Mouse (Mus musculus) CH12.LX (cell line): ENCODE results near the gene Snhg11. TPM values are rescaled to one million over a fixed set of nuclear protein-coding genes. Genes with fewer than 3 reads are reported as not detected.
A peak's percentile ranks its signal among the peaks of the same experiment; 100 is the strongest.

Experiments used
- DNase-seq: peaks from one replicate; pipeline ENCODE4 v3.0.0-alpha.2; 2013; ENCODE audit errors: extremely low read depth
- H3K27ac ChIP-seq: 2 replicates; pipeline ENCODE4 v1.5.1; 2012; ENCODE audit warnings: low read depth, mild to moderate bottlenecking, control low read depth, moderate library complexity; ENCODE audit not compliant: insufficient read depth
- H3K27me3 ChIP-seq: replicated peaks from 2 replicates; pipeline ENCODE3; 2012; ENCODE audit warnings: inconsistent platforms
- H3K36me3 ChIP-seq, 2 experiments: replicated peaks in 1 of 2; 2 replicates each; pipeline versions ENCODE3 to v1.6.1; 2012; ENCODE audit warnings: inconsistent platforms in 1 of 2, low read length in 1 of 2, mild to moderate bottlenecking in 1 of 2, mixed read lengths in 1 of 2, moderate library complexity in 1 of 2; ENCODE audit not compliant: control insufficient read depth in 1 of 2, insufficient read depth in 1 of 2
- H3K4me1 ChIP-seq, 2 experiments: 2 replicates each; pipeline ENCODE4 v1.6.1; 2012; ENCODE audit warnings: inconsistent platforms in 1 of 2, moderate library complexity in 1 of 2; ENCODE audit not compliant: insufficient read depth in 2 of 2, control insufficient read depth in 1 of 2
- H3K4me2 ChIP-seq: 2 replicates; pipeline ENCODE4 v1.6.1; 2012; ENCODE audit warnings: low read depth, mild to moderate bottlenecking, control low read depth; ENCODE audit not compliant: poor library complexity, insufficient read depth, severe bottlenecking
- H3K4me3 ChIP-seq, 3 experiments: fragments of 150-350 bp in 1 of 3; sonication (generic) in 1 of 3; replicated peaks in 1 of 3; 2 replicates each; pipeline versions ENCODE3 to v1.5.1; 2011 to 2012; ENCODE audit warnings: low read depth in 2 of 3, low read length in 2 of 3, mild to moderate bottlenecking in 2 of 3, moderate library complexity in 2 of 3, control low read depth in 1 of 3, improper control_type of control experiment in 1 of 3, inconsistent platforms in 1 of 3, mixed read lengths in 1 of 3; ENCODE audit not compliant: poor library complexity in 1 of 3
- H3K79me2 ChIP-seq: replicated peaks from 2 replicates; pipeline ENCODE4 v1.6.1; 2012; ENCODE audit warnings: mild to moderate bottlenecking, moderate library complexity; ENCODE audit not compliant: control insufficient read depth, poor library complexity, insufficient read depth, severe bottlenecking; ENCODE audit errors: extremely low read depth
- H3K9ac ChIP-seq: 2 replicates; pipeline ENCODE4 v1.6.1; 2012; ENCODE audit warnings: low read depth, mild to moderate bottlenecking, control low read depth, moderate library complexity; ENCODE audit not compliant: insufficient read depth
- H3K9me3 ChIP-seq: replicated peaks from 2 replicates; pipeline ENCODE3; 2012; ENCODE audit warnings: low read length, inconsistent platforms, mixed read lengths
- BHLHE40 ChIP-seq: IDR thresholded peaks from 2 replicates; pipeline ENCODE4 v1.6.1; 2011; ENCODE audit warnings: mild to moderate bottlenecking, low read depth, low read length, improper control_type of control experiment
- CHD1 ChIP-seq: IDR thresholded peaks from 2 replicates; pipeline ENCODE4 v1.6.1; 2012; ENCODE audit warnings: low read depth, low read length, improper control_type of control experiment, inconsistent platforms
- CTCF ChIP-seq, 2 experiments: IDR thresholded peaks in 1 of 2; conservative IDR thresholded peaks in 1 of 2; 2 replicates each; pipeline ENCODE4 v1.5.1; 2011 to 2012; ENCODE audit warnings: low read depth in 2 of 2, low read length in 2 of 2, improper control_type of control experiment in 1 of 2, inconsistent platforms in 1 of 2, mild to moderate bottlenecking in 1 of 2, moderate library complexity in 1 of 2
- E2F4 ChIP-seq: IDR thresholded peaks from 2 replicates; pipeline ENCODE4 v1.6.1; 2011; ENCODE audit warnings: low read depth, low read length, improper control_type of control experiment; ENCODE audit not compliant: insufficient replicate concordance
- ELF1 ChIP-seq: IDR thresholded peaks from 2 replicates; pipeline ENCODE4 v1.6.1; 2014; ENCODE audit warnings: low read depth, mild to moderate bottlenecking, inconsistent platforms, low read length, improper control_type of control experiment
- EP300 ChIP-seq: IDR thresholded peaks from 2 replicates; pipeline ENCODE4 v1.6.1; 2011; ENCODE audit warnings: low read length, improper control_type of control experiment
- ETS1 ChIP-seq: conservative IDR thresholded peaks from 2 replicates; pipeline ENCODE4 v1.6.1; 2012; ENCODE audit warnings: low read depth, mild to moderate bottlenecking, inconsistent platforms, low read length, improper control_type of control experiment, moderate library complexity
- GABPA ChIP-seq: IDR thresholded peaks from 2 replicates; pipeline ENCODE4 v1.6.1; 2012; ENCODE audit warnings: low read depth, low read length, improper control_type of control experiment, inconsistent platforms; ENCODE audit not compliant: insufficient replicate concordance
- HCFC1 ChIP-seq: IDR thresholded peaks from 2 replicates; pipeline ENCODE4 v1.6.1; 2012; ENCODE audit warnings: low read depth, mild to moderate bottlenecking, inconsistent platforms, low read length, improper control_type of control experiment
- JUND ChIP-seq: conservative IDR thresholded peaks from 2 replicates; pipeline ENCODE4 v1.6.1; 2011; ENCODE audit warnings: low read depth, low read length, improper control_type of control experiment
- KAT2A ChIP-seq: IDR thresholded peaks from 2 replicates; pipeline ENCODE4 v1.6.1; 2012; ENCODE audit warnings: low read length, improper control_type of control experiment, inconsistent platforms; ENCODE audit not compliant: insufficient replicate concordance
- MAFK ChIP-seq: IDR thresholded peaks from 2 replicates; pipeline ENCODE4 v1.6.1; 2011; ENCODE audit warnings: low read length, improper control_type of control experiment; ENCODE audit not compliant: insufficient replicate concordance
- MAX ChIP-seq: IDR thresholded peaks from 2 replicates; pipeline ENCODE4 v1.6.1; 2011; ENCODE audit warnings: low read length, improper control_type of control experiment
- MAZ ChIP-seq: IDR thresholded peaks from 2 replicates; pipeline ENCODE4 v1.6.1; 2012; ENCODE audit warnings: low read depth, mild to moderate bottlenecking, inconsistent platforms, low read length, improper control_type of control experiment, moderate library complexity
- MEF2A ChIP-seq: IDR thresholded peaks from 2 replicates; pipeline ENCODE4 v1.6.1; 2014; ENCODE audit warnings: low read depth, mild to moderate bottlenecking, inconsistent platforms, low read length, improper control_type of control experiment, borderline replicate concordance
- MXI1 ChIP-seq: IDR thresholded peaks from 2 replicates; pipeline ENCODE4 v1.6.1; 2011; ENCODE audit warnings: mild to moderate bottlenecking, low read depth, low read length, improper control_type of control experiment
- MYC ChIP-seq: IDR thresholded peaks from 2 replicates; pipeline ENCODE4 v1.6.1; 2011; ENCODE audit warnings: low read depth, mild to moderate bottlenecking, improper control_type of control experiment, low read length
- NELFE ChIP-seq: IDR thresholded peaks from 2 replicates; pipeline ENCODE4 v1.6.1; 2011; ENCODE audit warnings: low read depth, low read length, improper control_type of control experiment
- NRF1 ChIP-seq: IDR thresholded peaks from 2 replicates; pipeline ENCODE4 v1.6.1; 2014; ENCODE audit warnings: low read depth, mild to moderate bottlenecking, inconsistent platforms, low read length, improper control_type of control experiment, moderate library complexity
- PAX5 ChIP-seq: IDR thresholded peaks from 2 replicates; pipeline ENCODE4 v1.6.1; 2012; ENCODE audit warnings: low read length, inconsistent platforms, mixed read lengths
- POLR2A ChIP-seq: IDR thresholded peaks from 2 replicates; pipeline ENCODE4 v1.6.1; 2011; ENCODE audit warnings: low read depth, mild to moderate bottlenecking, improper control_type of control experiment, low read length
- POLR2AphosphoS2 ChIP-seq: IDR thresholded peaks from 2 replicates; pipeline ENCODE4 v1.6.1; 2011; ENCODE audit warnings: low read depth, low read length, improper control_type of control experiment
- RAD21 ChIP-seq: IDR thresholded peaks from 2 replicates; pipeline ENCODE4 v1.6.1; 2011; ENCODE audit warnings: low read depth, mild to moderate bottlenecking, low read length, improper control_type of control experiment, moderate library complexity
- RCOR1 ChIP-seq: conservative IDR thresholded peaks from 2 replicates; pipeline ENCODE4 v1.6.1; 2012; ENCODE audit warnings: low read depth, mild to moderate bottlenecking, inconsistent platforms, low read length, improper control_type of control experiment
- SIN3A ChIP-seq: IDR thresholded peaks from 2 replicates; pipeline ENCODE4 v1.6.1; 2012; ENCODE audit warnings: low read length, improper control_type of control experiment, inconsistent platforms
- SMC3 ChIP-seq: IDR thresholded peaks from 2 replicates; pipeline ENCODE4 v1.6.1; 2011; ENCODE audit warnings: low read depth, low read length, improper control_type of control experiment
- TBP ChIP-seq: conservative IDR thresholded peaks from 2 replicates; pipeline ENCODE4 v1.6.1; 2011; ENCODE audit warnings: low read depth, low read length, improper control_type of control experiment
- TCF12 ChIP-seq: IDR thresholded peaks from 2 replicates; pipeline ENCODE4 v1.6.1; 2014; ENCODE audit warnings: low read depth, mild to moderate bottlenecking, inconsistent platforms, low read length, improper control_type of control experiment
- UBTF ChIP-seq: IDR thresholded peaks from 2 replicates; pipeline ENCODE4 v1.6.1; 2012; ENCODE audit warnings: low read depth, mild to moderate bottlenecking, inconsistent platforms, low read length, improper control_type of control experiment, moderate library complexity
- ZKSCAN1 ChIP-seq: IDR thresholded peaks from 2 replicates; pipeline ENCODE4 v1.6.1; 2012; ENCODE audit warnings: low read depth, inconsistent platforms, low read length, improper control_type of control experiment, borderline replicate concordance
- ZMIZ1 ChIP-seq: IDR thresholded peaks from 2 replicates; pipeline ENCODE4 v1.6.1; 2012; ENCODE audit warnings: low read depth, mild to moderate bottlenecking, inconsistent platforms, low read length, improper control_type of control experiment
- ZNF384 ChIP-seq: IDR thresholded peaks from 2 replicates; pipeline ENCODE4 v1.6.1; 2012; ENCODE audit warnings: low read depth, low read length, improper control_type of control experiment, inconsistent platforms
- dilution Hi-C: fragments of 300-500 bp; cut with MboI; formaldehyde crosslinking; loops from 2 replicates; pipeline ENCODE4 v1.14.3; 2020; ENCODE audit warnings: low sequenced_read_pairs; ENCODE audit not compliant: extremely low pct_unique_long_range_greater_than_20kb, extremely low pct_ligation_motif_present
- in situ Hi-C: fragments of 300-500 bp; cut with MboI; formaldehyde crosslinking; loops from 3 replicates; pipeline ENCODE4 v1.14.3; 2019; ENCODE audit warnings: low sequenced_read_pairs, low pct_ligation_motif_present, low pct_unique_long_range_greater_than_20kb, mixed read lengths
- polyA plus RNA-seq: library from polyadenylated mRNA; unstranded; fragments of >175 nt; gene quantifications from 2 replicates; pipeline ENCODE4 v1.2.1, GENCODE M21; 2012; ENCODE audit warnings: low read depth; ENCODE audit not compliant: insufficient read length
- total RNA-seq, 2 experiments: library from RNA; depleted of rRNA; stranded (reverse); fragments of 300-350 nt in 1 of 2; fragments of >200 nt in 1 of 2; gene quantifications; 2 replicates each; pipeline ENCODE4 v1.2.3; 2012 to 2014

Gene Snhg11
- total and polyA plus RNA-seq, 3 experiments: 0.04 to 0.13 TPM; not detected in 1

- Histone ChIP-seq H3K9ac (peak overlapping the region; percentile 79), H3K27me3 (no peaks in the 10 kb centered on the region), H3K4me1 (peaks cover 13 to 39% of the 10 kb centered on the region in 2 experiments), H3K4me3 (peak overlapping the region; percentile 72 to 98 (median 95)), H3K79me2 (peaks cover 38% of the 10 kb centered on the region), H3K36me3 (peaks cover 43 to 46% of the 10 kb centered on the region in 2 experiments), H3K4me2 (peak overlapping the region; percentile 52; the same call in 1 of the 2 replicates), H3K27ac (peak overlapping the region; percentile 58), H3K9me3 (no peaks in the 10 kb centered on the region)
- TF ChIP-seq MAFK (peak; percentile 13; the same call in 1 of the 2 replicates), RAD21 (no peak), KAT2A (peak; percentile 81), RCOR1 (0 out of 2 replicates have a peak, but pooled peaks have one; percentile 46), UBTF (no peak), NRF1 (no peak), SMC3 (no peak), JUND (peak; percentile 61), POLR2AphosphoS2 (peak; percentile 81), ZNF384 (peak; percentile 93), SIN3A (peak; percentile 95), CHD1 (no peak), MXI1 (peak; percentile 98), TCF12 (peak; percentile 90), POLR2A (peak; percentile 90), MYC (peak; percentile 100), NELFE (peak; percentile 89), E2F4 (no peak), ZKSCAN1 (no peak), BHLHE40 (peak; percentile 38; the same call in 1 of the 2 replicates), ZMIZ1 (peak; percentile 84), MAX (peak; percentile 98), MEF2A (peak; percentile 65), ETS1 (0 out of 2 replicates have a peak, but pooled peaks have one; percentile 40), EP300 (0 out of 2 replicates have a peak, but pooled peaks have one; percentile 17), HCFC1 (peak; percentile 89), TBP (peak; percentile 93), PAX5 (no peak), MAZ (peak; percentile 70; the same call in 1 of the 2 replicates), ELF1 (peak; percentile 81), GABPA (peak; percentile 77), CTCF (conservative IDR thresholded peaks at IDR 0.05 in 1 of 2, IDR thresholded peaks at IDR 0.05 in 1 of 2; ENCODE audit: low read depth in 2 of 2, low read length in 2 of 2) (peak in 1 of 2 experiments; percentile 94; a peak in 1 of 4 replicates)
- peak; percentile 92 for DNase-seq
- in situ Hi-C loops: loop anchor here (25.0 kb wide), 1 partner anchor 276 kb away; no protein-coding TSS in a partner anchor
- dilution Hi-C loops: no loop called here
Measured at GRCm38 (mm10) chr2:158360873-158361677, 14.4 kb upstream of the Snhg11 start.
